Mouse (Mus musculus): Measurements from ENCODE around the gene Rnf187. TPM values are rescaled to one million over a fixed set of nuclear protein-coding genes. Genes with fewer than 3 reads are reported as not detected.

Rnf187 gene
- polyA plus RNA-seq, 1 experiment from 2014 or later: 213 TPM

- H3K4me3 ChIP-seq (ENCODE audit: control insufficient read depth in 1 of 2, insufficient read depth in 1 of 2, low read depth in 1 of 2, low read length in 2 of 2): no peak overlapping the region
- H3K27ac ChIP-seq (replicated peaks in 1 of 2; ENCODE audit: control insufficient read depth in 1 of 2, insufficient read depth in 1 of 2, low read depth in 2 of 2, low read length in 2 of 2): no peak overlapping the region
- no peak for ATAC-seq (ENCODE audit: insufficient number of reproducible peaks, insufficient read depth, low FRiP score, low read depth)
- 39% methylated on average over 12 of the region's 12 CpGs for WGBS
- H3K36me3 ChIP-seq (ENCODE audit: control insufficient read depth, insufficient read depth, low read length): peaks cover 6% of the 10 kb centered on the region
- peaks cover 8 to 15% of the 10 kb centered on the region in 2 experiments; a peak in 3 of 4 replicates for H3K4me1 ChIP-seq (ENCODE audit: control insufficient read depth in 2 of 2, insufficient read depth in 2 of 2, low read length in 2 of 2)
- no peak overlapping the region for H3K9ac ChIP-seq (ENCODE audit: low read length)
- H3K27me3 ChIP-seq (ENCODE audit: control insufficient read depth, insufficient read depth, low read length): peaks cover 28% of the 10 kb centered on the region
- H3K9me3 ChIP-seq (ENCODE audit: control insufficient read depth, low read length): no peaks in the 10 kb centered on the region
- H3K4me2 ChIP-seq (ENCODE audit: low read length): no peak overlapping the region
Observed at GRCm38 (mm10) chr11:58965001-58965760, 26.5 kb upstream of the Rnf187 start.

GRCm38 (mm10) chr11:58964216-58964615 is 25.5 kb upstream of the Rnf187 start:
- peaks cover 4% of the 10 kb centered on the region; the same call in 1 of the 2 replicates for H3K36me3 ChIP-seq (ENCODE audit: control insufficient read depth, insufficient read depth, low read length)
- WGBS: 83% methylated on average over 7 of the region's 7 CpGs
- H3K4me2 ChIP-seq (ENCODE audit: low read length): no peak overlapping the region
- ATAC-seq (ENCODE audit: insufficient number of reproducible peaks, insufficient read depth, low FRiP score, low read depth): no peak
- peaks cover 9 to 21% of the 10 kb centered on the region in 2 experiments for H3K4me1 ChIP-seq (ENCODE audit: control insufficient read depth in 2 of 2, insufficient read depth in 2 of 2, low read length in 2 of 2)
- peaks cover 28% of the 10 kb centered on the region for H3K27me3 ChIP-seq (ENCODE audit: control insufficient read depth, insufficient read depth, low read length)
- no peak overlapping the region for H3K27ac ChIP-seq (replicated peaks in 1 of 2; ENCODE audit: control insufficient read depth in 1 of 2, insufficient read depth in 1 of 2, low read depth in 2 of 2, low read length in 2 of 2)
- H3K9ac ChIP-seq (ENCODE audit: low read length): no peak overlapping the region
- no peak overlapping the region for H3K4me3 ChIP-seq (ENCODE audit: control insufficient read depth in 1 of 2, insufficient read depth in 1 of 2, low read depth in 1 of 2, low read length in 2 of 2)
- no peaks in the 10 kb centered on the region for H3K9me3 ChIP-seq (ENCODE audit: control insufficient read depth, low read length)

- Histone ChIP-seq H3K36me3 (ENCODE audit: control insufficient read depth, insufficient read depth, low read length) (peaks cover 6% of the 10 kb centered on the region; the same call in 1 of the 2 replicates), H3K9ac (ENCODE audit: low read length) (no peak overlapping the region), H3K4me3 (ENCODE audit: control insufficient read depth in 1 of 2, insufficient read depth in 1 of 2, low read depth in 1 of 2, low read length in 2 of 2) (no peak overlapping the region), H3K4me2 (ENCODE audit: low read length) (no peak overlapping the region), H3K9me3 (ENCODE audit: control insufficient read depth, low read length) (no peaks in the 10 kb centered on the region), H3K4me1 (ENCODE audit: control insufficient read depth in 2 of 2, insufficient read depth in 2 of 2, low read length in 2 of 2) (peaks cover 9 to 23% of the 10 kb centered on the region in 2 experiments), H3K27me3 (ENCODE audit: control insufficient read depth, insufficient read depth, low read length) (peaks cover 28% of the 10 kb centered on the region), H3K27ac (replicated peaks in 1 of 2; ENCODE audit: control insufficient read depth in 1 of 2, insufficient read depth in 1 of 2, low read depth in 2 of 2, low read length in 2 of 2) (no peak overlapping the region)
- WGBS: 32% methylated on average over 17 of the region's 17 CpGs
- ATAC-seq (ENCODE audit: insufficient number of reproducible peaks, insufficient read depth, low FRiP score, low read depth): no peak
Observed at GRCm38 (mm10) chr11:58963543-58963942, 24.8 kb upstream of the Rnf187 start.

- no peak for ATAC-seq (ENCODE audit: insufficient number of reproducible peaks, insufficient read depth, low FRiP score, low read depth)
- Histone ChIP-seq H3K9ac (ENCODE audit: low read length) (no peak overlapping the region), H3K9me3 (ENCODE audit: control insufficient read depth, low read length) (no peaks in the 10 kb centered on the region), H3K27me3 (ENCODE audit: control insufficient read depth, insufficient read depth, low read length) (peaks cover 28% of the 10 kb centered on the region), H3K36me3 (ENCODE audit: control insufficient read depth, insufficient read depth, low read length) (peaks cover 20% of the 10 kb centered on the region), H3K4me1 (ENCODE audit: control insufficient read depth in 2 of 2, insufficient read depth in 2 of 2, low read length in 2 of 2) (peaks cover 13 to 34% of the 10 kb centered on the region in 2 experiments), H3K27ac (replicated peaks in 1 of 2; ENCODE audit: control insufficient read depth in 1 of 2, insufficient read depth in 1 of 2, low read depth in 2 of 2, low read length in 2 of 2) (no peak overlapping the region), H3K4me2 (ENCODE audit: low read length) (0 out of 2 replicates have a peak overlapping the region, but pooled peaks have one; percentile 6), H3K4me3 (ENCODE audit: control insufficient read depth in 1 of 2, insufficient read depth in 1 of 2, low read depth in 1 of 2, low read length in 2 of 2) (no peak overlapping the region)
- 53% methylated on average over 50 of the region's 50 CpGs for WGBS
Observed at GRCm38 (mm10) chr11:58961364-58962177, 22.9 kb upstream of the Rnf187 start.

GRCm38 (mm10) chr11:58959921-58960465 is 21.3 kb upstream of the Rnf187 start:
- WGBS: 2% methylated on average over 40 of the region's 40 CpGs
- H3K27me3 ChIP-seq (ENCODE audit: control insufficient read depth, insufficient read depth, low read length): peaks cover 28% of the 10 kb centered on the region
- peak overlapping the region; percentile 67 for H3K9ac ChIP-seq (ENCODE audit: low read length)
- no peaks in the 10 kb centered on the region for H3K9me3 ChIP-seq (ENCODE audit: control insufficient read depth, low read length)
- peak; percentile 72 for ATAC-seq (ENCODE audit: insufficient number of reproducible peaks, insufficient read depth, low FRiP score, low read depth)
- H3K36me3 ChIP-seq (ENCODE audit: control insufficient read depth, insufficient read depth, low read length): peaks cover 22% of the 10 kb centered on the region
- H3K4me3 ChIP-seq (ENCODE audit: control insufficient read depth in 1 of 2, insufficient read depth in 1 of 2, low read depth in 1 of 2, low read length in 2 of 2): peak overlapping the region; percentile 54 to 85
- H3K4me1 ChIP-seq (ENCODE audit: control insufficient read depth in 2 of 2, insufficient read depth in 2 of 2, low read length in 2 of 2): peaks cover 8 to 31% of the 10 kb centered on the region in 2 experiments
- peak overlapping the region; percentile 91 for H3K4me2 ChIP-seq (ENCODE audit: low read length)
- H3K27ac ChIP-seq (replicated peaks in 1 of 2; ENCODE audit: control insufficient read depth in 1 of 2, insufficient read depth in 1 of 2, low read depth in 2 of 2, low read length in 2 of 2): peak overlapping the region; percentile 42 to 54; a peak in 3 of 4 replicates

GRCm38 (mm10) chr11:58959186-58959825 is 20.6 kb upstream of the Rnf187 start:
- 0 out of 4 replicates have a peak overlapping the region, but pooled peaks of 1 of the 2 experiments have one; percentile 42 for H3K27ac ChIP-seq (replicated peaks in 1 of 2; ENCODE audit: control insufficient read depth in 1 of 2, insufficient read depth in 1 of 2, low read depth in 2 of 2, low read length in 2 of 2)
- H3K4me3 ChIP-seq (ENCODE audit: control insufficient read depth in 1 of 2, insufficient read depth in 1 of 2, low read depth in 1 of 2, low read length in 2 of 2): peak overlapping the region in 1 of 2 experiments; percentile 54; a peak in 2 of 4 replicates
- H3K9ac ChIP-seq (ENCODE audit: low read length): peak overlapping the region; percentile 67
- H3K4me1 ChIP-seq (ENCODE audit: control insufficient read depth in 2 of 2, insufficient read depth in 2 of 2, low read length in 2 of 2): peaks cover 7 to 27% of the 10 kb centered on the region in 2 experiments
- ATAC-seq (ENCODE audit: insufficient number of reproducible peaks, insufficient read depth, low FRiP score, low read depth): no peak
- peaks cover 28% of the 10 kb centered on the region for H3K27me3 ChIP-seq (ENCODE audit: control insufficient read depth, insufficient read depth, low read length)
- H3K36me3 ChIP-seq (ENCODE audit: control insufficient read depth, insufficient read depth, low read length): peaks cover 22% of the 10 kb centered on the region
- no peaks in the 10 kb centered on the region for H3K9me3 ChIP-seq (ENCODE audit: control insufficient read depth, low read length)
- H3K4me2 ChIP-seq (ENCODE audit: low read length): peak overlapping the region; percentile 91
- WGBS: 32% methylated on average over 15 of the region's 15 CpGs

- H3K4me2 ChIP-seq (ENCODE audit: low read length): no peak overlapping the region
- no peak for ATAC-seq (ENCODE audit: insufficient number of reproducible peaks, insufficient read depth, low FRiP score, low read depth)
- peaks cover 24% of the 10 kb centered on the region for H3K27me3 ChIP-seq (ENCODE audit: control insufficient read depth, insufficient read depth, low read length)
- H3K4me3 ChIP-seq (ENCODE audit: control insufficient read depth in 1 of 2, insufficient read depth in 1 of 2, low read depth in 1 of 2, low read length in 2 of 2): no peak overlapping the region
- H3K36me3 ChIP-seq (ENCODE audit: control insufficient read depth, insufficient read depth, low read length): peaks cover 22% of the 10 kb centered on the region
- H3K9ac ChIP-seq (ENCODE audit: low read length): no peak overlapping the region
- WGBS: 88% methylated on average over 6 of the region's 6 CpGs
- H3K9me3 ChIP-seq (ENCODE audit: control insufficient read depth, low read length): no peaks in the 10 kb centered on the region
- H3K4me1 ChIP-seq (ENCODE audit: control insufficient read depth in 2 of 2, insufficient read depth in 2 of 2, low read length in 2 of 2): peaks cover 8 to 31% of the 10 kb centered on the region in 2 experiments
- no peak overlapping the region for H3K27ac ChIP-seq (replicated peaks in 1 of 2; ENCODE audit: control insufficient read depth in 1 of 2, insufficient read depth in 1 of 2, low read depth in 2 of 2, low read length in 2 of 2)
Observed at GRCm38 (mm10) chr11:58958536-58958935, 19.8 kb upstream of the Rnf187 start.

All from heart, embryonic 14.5 days (tissue).